20 mouse cellular contexts compared by ENCODE assay signal in genomic region chr16:31174880-31175638, GRCm38 (mm10).
"Had no signal": no experiment of that assay in that cellular context is flagged by ENCODE, and none has a peak within 500 bp of the region (broad histone marks: within the 10 kb centered on the region; RNA-seq: fewer than 3 reads in every experiment).

No protein-coding gene starts in this region.

- H3K4me1 ChIP-seq: midbrain, embryonic 13.5 days had no signal

- H3K27me3 ChIP-seq: liver, embryonic 15.5 days; megakaryocyte, embryonic 14.5 days; midbrain, embryonic 13.5 days; neural tube, embryonic 13.5 days had no signal

- H3K4me3 ChIP-seq: left cerebral cortex, adult 2 months; liver, embryonic 15.5 days; megakaryocyte, embryonic 14.5 days; midbrain, embryonic 10.5 days; midbrain, embryonic 13.5 days; myocyte; neural tube, embryonic 13.5 days had no signal

- H3K36me3 ChIP-seq: liver, embryonic 15.5 days; midbrain, embryonic 10.5 days; midbrain, embryonic 13.5 days; neural tube, embryonic 13.5 days had no signal

- H3K27ac ChIP-seq: left cerebral cortex, adult 2 months; liver, embryonic 15.5 days; midbrain, embryonic 10.5 days; midbrain, embryonic 13.5 days; neural tube, embryonic 13.5 days had no signal

- H3K9me3 ChIP-seq: liver, embryonic 15.5 days; midbrain, embryonic 10.5 days; midbrain, embryonic 13.5 days; neural tube, embryonic 13.5 days had no signal

- DNase-seq: kidney, adult 18-20 months; kidney, adult 9 months; kidney, postnatal 14 days; kidney, postnatal 4 days; layer of hippocampus, adult 9-11 months; layer of hippocampus, postnatal 36 days; lung, adult 2 months; retina, postnatal 1 day; right cerebral cortex, postnatal 25 days; thymus, adult 18-20 months; thymus, postnatal 36 days had no signal

- H3K4me2 ChIP-seq: liver, embryonic 15.5 days; midbrain, embryonic 13.5 days; neural tube, embryonic 13.5 days had no signal

- H3K9ac ChIP-seq: liver, embryonic 15.5 days; midbrain, embryonic 13.5 days; neural tube, embryonic 13.5 days had no signal

- ATAC-seq: intestine, embryonic 16.5 days; midbrain, embryonic 13.5 days; midbrain, embryonic 16.5 days had no signal
